Mouse (Mus musculus) adrenal gland, adult (tissue): ENCODE results near the gene Dot1l.
"Not testable (repeated sequence)": the region's sequence is repeated elsewhere in the genome, so short reads cannot be mapped to it uniquely, and the experiment has no call there.

ENCODE experiments used
- DNase-seq, 2 experiments: peaks; one replicate each; pipeline ENCODE4 v3.0.0; 2022 to 2023; ENCODE audit warnings: low spot score in 1 of 2; ENCODE audit not compliant: inconsistent age in 2 of 2

Dot1l gene

GRCm38 (mm10) chr10:80808099-80808984, 53.3 kb downstream of the Dot1l start:
- DNase-seq, result no peak

- no peak for DNase-seq
These were observed 54.1 kb downstream of the Dot1l start for GRCm38 (mm10) chr10:80808985-80809632.

- peak; percentile 82 to 91 for DNase-seq
These were observed 55.1 kb downstream of the Dot1l start for GRCm38 (mm10) chr10:80810084-80810483.

- DNase-seq, result peak; percentile 82 to 87
These were observed 57.5 kb downstream of the Dot1l start for GRCm38 (mm10) chr10:80812391-80813041.

GRCm38 (mm10) chr10:80813366-80813765, 58.4 kb downstream of the Dot1l start, which contains the start of gene Jsrp1:
Gene Jsrp1 (minus strand): TSS chr10:80813498.
- DNase-seq, result no peak

GRCm38 (mm10) chr10:80814800-80815199, 59.8 kb downstream of the Dot1l start:
- no peak for DNase-seq

- DNase-seq, result not testable (repeated sequence)
These were observed 61.3 kb downstream of the Dot1l start for GRCm38 (mm10) chr10:80816303-80816702.

GRCm38 (mm10) chr10:80817164-80817563, 62.2 kb downstream of the Dot1l start:
- DNase-seq, result peak; percentile 43 to 60

- DNase-seq, result not testable (repeated sequence)
These were observed 62.9 kb downstream of the Dot1l start for GRCm38 (mm10) chr10:80817955-80818354.

- DNase-seq, result no peak
These were observed 63.7 kb downstream of the Dot1l start for GRCm38 (mm10) chr10:80818599-80819281.

- no peak for DNase-seq
These were observed 64.4 kb downstream of the Dot1l start for GRCm38 (mm10) chr10:80819406-80819805.

GRCm38 (mm10) chr10:80821991-80822390, 67.0 kb downstream of the Dot1l start:
- DNase-seq, result peak in 1 of 2 experiments; percentile 70

- DNase-seq, result no peak
These were observed 67.5 kb downstream of the Dot1l start for GRCm38 (mm10) chr10:80822528-80822927.

- DNase-seq, result no peak
These were observed 68.3 kb downstream of the Dot1l start for GRCm38 (mm10) chr10:80823316-80823715.

GRCm38 (mm10) chr10:80823847-80824643, 69.0 kb downstream of the Dot1l start:
- DNase-seq, result no peak

GRCm38 (mm10) chr10:80824827-80825226, 69.8 kb downstream of the Dot1l start:
- no peak for DNase-seq

GRCm38 (mm10) chr10:80826151-80827062, 71.4 kb downstream of the Dot1l start, which contains the start of gene Oaz1:
Gene Oaz1 (plus strand): TSS chr10:80826656.
- peak; percentile 99 to 100 for DNase-seq

- DNase-seq, result peak in 1 of 2 experiments; percentile 56
These were observed 72.3 kb downstream of the Dot1l start for GRCm38 (mm10) chr10:80827063-80827869.
